Mouse (Mus musculus) embryonic facial prominence, embryonic 11.5 days (tissue): Measurements from ENCODE around the gene Snap91. TPM values are rescaled to one million over a fixed set of nuclear protein-coding genes. Genes with fewer than 3 reads are reported as not detected.

ENCODE experiments used
- polyA plus RNA-seq: library from polyadenylated mRNA; unstranded; fragments of >200 nt; fragmentation: Nextera tagmentation; extraction: Ambion mirVana; gene quantifications from 2 replicates; pipeline ENCODE4 v1.2.1, GENCODE M21; 2014

The Snap91 gene
- polyA plus RNA-seq, 1 experiment from 2014 or later, result 5.7 TPM

Other genes with a start within 250 kb of the Snap91 start
- gene Me1, start 184.7 kb downstream of the Snap91 start, polyA plus RNA-seq, result 15.5 and 18.9 TPM in 2 replicates
- 5.4 and 6.1 TPM in 2 replicates for gene Prss35, start 137.0 kb downstream of the Snap91 start, polyA plus RNA-seq
- gene Ripply2, start 134.9 kb upstream of the Snap91 start, polyA plus RNA-seq, result 0.35 TPM in 1 of 2 replicates, not detected in the other
- gene Cyb5r4, start 141.4 kb upstream of the Snap91 start, polyA plus RNA-seq, result 85.5 and 86.6 TPM in 2 replicates